Comparison of ENCODE assay signal across 7 mouse cellular contexts in the genomic region with DNA sequence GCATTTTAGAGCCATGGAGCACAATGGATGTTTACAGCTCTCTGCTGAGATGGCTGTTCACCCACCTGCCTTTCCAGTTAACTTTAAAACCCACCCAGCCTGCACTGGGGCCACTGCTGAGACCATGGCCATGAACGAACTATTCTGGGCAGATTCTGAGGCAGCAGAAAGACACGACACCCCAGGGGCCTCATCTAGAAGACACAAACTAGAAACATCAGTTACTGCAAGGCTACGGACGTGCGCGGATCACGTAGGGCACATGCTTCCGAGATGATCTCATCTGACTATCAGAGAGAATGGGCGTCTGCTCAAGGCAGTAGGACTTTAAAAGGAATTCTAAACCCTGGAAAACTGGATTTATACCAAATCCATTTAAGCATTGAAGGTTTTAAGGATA.
DNase-seq lines count a peak whose midpoint lies in the region; ATAC-seq and TF ChIP-seq lines count a peak whose summit lies in the region.

No protein-coding gene starts in this region.

- peak; percentile 32 for DNase-seq in midbrain, postnatal 0 days (ENCODE audit: low spot score)
- peak; percentile 30 for DNase-seq in gastrocnemius, adult 18-20 months (ENCODE audit: low spot score)
- DNase-seq in heart, postnatal 0 days (ENCODE audit: low spot score): peak; percentile 65
- DNase-seq in cerebellum, postnatal 4 days (ENCODE audit: low spot score in 2 of 2): no peak
- DNase-seq in thymus, postnatal 0 days (ENCODE audit: low spot score): no peak

- no peak overlapping the region for H3K4me3 ChIP-seq in midbrain, postnatal 0 days (ENCODE audit: low read depth, low read length)
- H3K4me3 ChIP-seq in midbrain, embryonic 15.5 days: no peak overlapping the region
- H3K4me3 ChIP-seq in heart, postnatal 0 days (ENCODE audit: low read depth, low read length): peak overlapping the region; percentile 14; the same call in 1 of the 2 replicates
- H3K4me3 ChIP-seq in stomach, embryonic 16.5 days (replicated peaks; ENCODE audit: low read length): no peak overlapping the region

- no peak for ATAC-seq in midbrain, postnatal 0 days (ENCODE audit: low FRiP score)
- ATAC-seq in midbrain, embryonic 15.5 days (replicated peaks): no peak
- ATAC-seq in heart, postnatal 0 days (ENCODE audit: insufficient read depth, low read depth): peak; percentile 88
- peak; percentile 86 for ATAC-seq in stomach, embryonic 16.5 days (ENCODE audit: insufficient read depth, low FRiP score)

- peaks cover 16% of the 10 kb centered on the region; the same call in 1 of the 2 replicates for H3K36me3 ChIP-seq in midbrain, postnatal 0 days (ENCODE audit: insufficient read depth, low read length)
- H3K36me3 ChIP-seq in midbrain, embryonic 15.5 days (replicated peaks): peaks cover 8% of the 10 kb centered on the region; the same call in 1 of the 2 replicates
- H3K36me3 ChIP-seq in heart, postnatal 0 days (replicated peaks; ENCODE audit: control insufficient read depth, insufficient read depth, low read length): no peaks in the 10 kb centered on the region
- no peaks in the 10 kb centered on the region for H3K36me3 ChIP-seq in stomach, embryonic 16.5 days (ENCODE audit: control insufficient read depth, insufficient read depth, low read length)

- H3K27me3 ChIP-seq in midbrain, postnatal 0 days (ENCODE audit: insufficient read depth, low read length): no peaks in the 10 kb centered on the region
- H3K27me3 ChIP-seq in midbrain, embryonic 15.5 days (replicated peaks): no peaks in the 10 kb centered on the region
- H3K27me3 ChIP-seq in heart, postnatal 0 days (ENCODE audit: control insufficient read depth, insufficient read depth, low read length): no peaks in the 10 kb centered on the region
- H3K27me3 ChIP-seq in stomach, embryonic 16.5 days (ENCODE audit: control insufficient read depth, insufficient read depth, low read length): no peaks in the 10 kb centered on the region

- TF ChIP-seq EP300 in heart, postnatal 0 days (IDR thresholded peaks at IDR 0.05; ENCODE audit: low read depth): no peak

- TF ChIP-seq CTCF in midbrain, postnatal 0 days (IDR thresholded peaks at IDR 0.05): no peak
- TF ChIP-seq CTCF in heart, postnatal 0 days (IDR thresholded peaks at IDR 0.05; ENCODE audit: low read depth): no peak

- no peaks in the 10 kb centered on the region for H3K4me1 ChIP-seq in midbrain, postnatal 0 days (ENCODE audit: insufficient read depth, low read length)
- H3K4me1 ChIP-seq in midbrain, embryonic 15.5 days: no peaks in the 10 kb centered on the region
- H3K4me1 ChIP-seq in heart, postnatal 0 days (ENCODE audit: control insufficient read depth, insufficient read depth): peaks cover 6% of the 10 kb centered on the region
- 0 out of 2 replicates have a peak, but pooled peaks cover 4% of the 10 kb centered on the region for H3K4me1 ChIP-seq in stomach, embryonic 16.5 days (ENCODE audit: control insufficient read depth, insufficient read depth, low read length)

- no peak overlapping the region for H3K4me2 ChIP-seq in midbrain, postnatal 0 days (ENCODE audit: low read depth, low read length, poor library complexity, severe bottlenecking)
- H3K4me2 ChIP-seq in midbrain, embryonic 15.5 days: no peak overlapping the region
- peak overlapping the region; percentile 47 for H3K4me2 ChIP-seq in heart, postnatal 0 days (ENCODE audit: low read depth, low read length)
- peak overlapping the region; percentile 31; the same call in 1 of the 2 replicates for H3K4me2 ChIP-seq in stomach, embryonic 16.5 days (ENCODE audit: low read depth, low read length)

- H3K27ac ChIP-seq in midbrain, postnatal 0 days (ENCODE audit: low read depth, low read length): no peak overlapping the region
- H3K27ac ChIP-seq in midbrain, embryonic 15.5 days: no peak overlapping the region
- H3K27ac ChIP-seq in heart, postnatal 0 days (ENCODE audit: low read depth): peak overlapping the region; percentile 92
- peak overlapping the region; percentile 84 for H3K27ac ChIP-seq in stomach, embryonic 16.5 days (ENCODE audit: low read length)

- no peaks in the 10 kb centered on the region for H3K9me3 ChIP-seq in midbrain, postnatal 0 days (ENCODE audit: low read length)
- H3K9me3 ChIP-seq in midbrain, embryonic 15.5 days: no peaks in the 10 kb centered on the region
- no peaks in the 10 kb centered on the region for H3K9me3 ChIP-seq in heart, postnatal 0 days (replicated peaks; ENCODE audit: control insufficient read depth, low read length)
- no peaks in the 10 kb centered on the region for H3K9me3 ChIP-seq in stomach, embryonic 16.5 days (replicated peaks; ENCODE audit: control insufficient read depth, low read length)

- H3K9ac ChIP-seq in midbrain, postnatal 0 days (replicated peaks; ENCODE audit: low read length, poor library complexity, severe bottlenecking): no peak overlapping the region
- no peak overlapping the region for H3K9ac ChIP-seq in midbrain, embryonic 15.5 days
- H3K9ac ChIP-seq in heart, postnatal 0 days (replicated peaks; ENCODE audit: low read depth, low read length): 0 out of 2 replicates have a peak overlapping the region, but pooled peaks have one; percentile 25
- H3K9ac ChIP-seq in stomach, embryonic 16.5 days (ENCODE audit: low read length): peak overlapping the region; percentile 38; the same call in 1 of the 2 replicates

- 55% methylated on average over 9 of the region's 9 CpGs for WGBS in midbrain, postnatal 0 days
- WGBS in midbrain, embryonic 15.5 days: 69% methylated on average over 9 of the region's 9 CpGs
- WGBS in heart, postnatal 0 days: 11% methylated on average over 9 of the region's 9 CpGs
- 47% methylated on average over 9 of the region's 9 CpGs for WGBS in stomach, embryonic 16.5 days

Comparison
In these comparisons a context has a peak if more than half of its experiments do, and no peak if none do; other contexts are left out.
1. ATAC-seq: peak in heart, postnatal 0 days (single experiment) and stomach, embryonic 16.5 days (single experiment); none in midbrain, postnatal 0 days (single experiment) and midbrain, embryonic 15.5 days (single experiment).
2. DNase-seq: peak in midbrain, postnatal 0 days (single experiment), gastrocnemius, adult 18-20 months (single experiment) and heart, postnatal 0 days (single experiment); none in cerebellum, postnatal 4 days (0 of 2) and thymus, postnatal 0 days (single experiment).
3. H3K27ac ChIP-seq: peak in heart, postnatal 0 days (single experiment) and stomach, embryonic 16.5 days (single experiment); none in midbrain, postnatal 0 days (single experiment) and midbrain, embryonic 15.5 days (single experiment).
4. H3K4me2 ChIP-seq: peak in heart, postnatal 0 days (single experiment) and stomach, embryonic 16.5 days (single experiment); none in midbrain, postnatal 0 days (single experiment) and midbrain, embryonic 15.5 days (single experiment).
5. H3K9ac ChIP-seq: peak in heart, postnatal 0 days (single experiment) and stomach, embryonic 16.5 days (single experiment); none in midbrain, postnatal 0 days (single experiment) and midbrain, embryonic 15.5 days (single experiment).